Mouse (Mus musculus) adrenal gland, postnatal 10 days (tissue): Measurements from ENCODE around the gene Tex19.2. TPM values are rescaled to one million over a fixed set of nuclear protein-coding genes. Genes with fewer than 3 reads are reported as not detected.
"Not testable (repeated sequence)": the region's sequence is repeated elsewhere in the genome, so short reads cannot be mapped to it uniquely, and the experiment has no call there.

ENCODE experiments used
- DNase-seq: peaks from one replicate; pipeline ENCODE4 v3.0.0; 2021; ENCODE audit warnings: mixed read lengths
- total RNA-seq, 2 experiments: library from RNA; stranded (reverse); gene quantifications; 2 replicates each; pipeline ENCODE4 v1.2.3; 2021

Tex19.2 gene
- total RNA-seq, 2 experiments from 2014 or later = not detected

DNA sequence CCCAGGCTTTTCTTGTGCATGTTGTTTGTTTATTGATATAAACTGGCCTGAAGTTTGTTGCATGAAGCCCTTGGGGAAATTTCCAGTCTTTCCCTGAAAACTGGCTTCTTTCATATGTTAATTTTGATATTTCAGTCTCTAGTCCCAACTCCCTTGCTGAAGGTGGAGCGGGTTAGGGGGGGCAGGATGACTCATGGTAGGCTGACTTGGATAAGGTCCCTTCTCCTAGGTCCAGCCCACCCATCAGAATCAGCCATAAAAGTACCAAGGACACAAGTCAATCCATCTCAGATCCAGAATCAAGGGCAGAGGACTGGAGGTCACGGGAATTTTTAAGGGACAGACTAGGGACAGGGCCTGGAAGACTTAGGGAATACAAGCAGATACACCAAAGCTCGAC is 7.4 kb downstream of the Tex19.2 start:
- DNase-seq = peak; percentile 52

GRCm38 (mm10) chr11:121109986-121110385 is 8.5 kb downstream of the Tex19.2 start:
- peak; percentile 50 for DNase-seq

DNA sequence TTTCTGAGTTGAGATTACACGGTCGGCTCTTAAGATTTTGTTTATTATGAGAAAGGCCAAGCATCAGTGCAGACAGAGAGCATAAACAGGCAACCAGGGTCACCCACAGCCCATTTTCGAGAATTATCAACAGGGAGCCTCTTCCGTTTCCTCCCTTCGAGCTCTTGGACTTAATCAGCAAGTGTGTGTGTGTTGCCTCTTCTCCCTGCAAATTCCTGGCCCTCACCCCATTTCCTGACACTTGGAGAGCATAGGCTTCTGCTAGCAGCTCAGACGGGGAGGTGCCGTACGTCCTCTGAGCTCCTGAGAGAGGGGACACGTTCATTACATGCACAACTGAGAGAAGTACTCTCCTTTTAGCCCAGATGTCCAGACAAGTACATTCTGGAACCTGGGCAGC is 10.4 kb downstream of the Tex19.2 start:
- DNase-seq = no peak

DNA sequence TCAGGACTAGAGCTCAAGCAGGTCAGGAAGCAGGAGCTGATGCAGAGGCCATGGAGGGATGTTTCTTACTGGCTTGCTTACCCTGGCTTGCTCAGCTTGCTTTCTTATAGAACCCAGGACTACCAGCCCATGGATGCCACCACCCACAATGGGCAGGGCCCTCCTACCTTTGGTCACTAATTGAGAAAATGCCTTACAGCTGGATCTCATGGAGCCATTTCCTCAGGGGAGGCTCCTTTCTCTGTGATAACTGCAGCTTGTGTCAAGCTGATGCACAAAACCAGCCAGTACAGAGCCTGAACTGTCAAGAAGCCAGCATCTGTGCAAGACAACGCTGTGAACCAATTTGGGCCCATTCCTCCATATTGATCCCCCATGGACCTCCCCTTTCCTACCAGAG is 11.2 kb downstream of the Tex19.2 start:
- not testable (repeated sequence) for DNase-seq

DNA sequence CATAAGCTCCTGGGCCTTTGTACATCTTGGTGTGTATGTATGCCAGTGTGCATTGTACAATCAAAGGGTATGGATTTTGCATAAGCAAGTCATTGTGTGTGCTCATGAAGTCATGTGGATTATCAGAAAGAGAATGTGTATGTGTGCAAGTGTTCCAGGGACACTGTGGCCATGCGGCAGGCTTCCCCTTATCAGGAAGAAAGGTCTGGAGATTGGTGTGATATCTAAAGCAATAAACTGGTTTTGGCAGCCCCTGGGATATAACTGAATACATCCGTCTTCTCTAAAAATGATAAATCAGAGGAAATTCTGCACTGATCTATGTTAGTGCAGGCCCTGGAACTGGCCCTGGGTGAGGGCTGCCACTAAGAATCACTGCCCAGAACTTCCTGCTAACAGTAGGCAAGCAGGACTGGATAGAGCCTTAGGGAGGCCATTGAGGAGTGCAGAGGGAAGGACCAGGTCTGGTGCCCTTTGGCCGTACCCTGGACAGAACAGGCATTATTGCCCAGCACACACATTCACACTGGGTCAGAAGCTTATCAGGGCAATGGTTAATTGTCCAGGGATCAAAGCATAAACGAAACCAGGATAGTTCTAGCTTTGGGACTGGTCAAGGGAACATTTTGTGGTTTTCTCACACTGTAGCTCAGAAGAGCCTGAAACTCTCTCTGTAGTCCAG is 17.2 kb downstream of the Tex19.2 start:
- no peak for DNase-seq

DNA sequence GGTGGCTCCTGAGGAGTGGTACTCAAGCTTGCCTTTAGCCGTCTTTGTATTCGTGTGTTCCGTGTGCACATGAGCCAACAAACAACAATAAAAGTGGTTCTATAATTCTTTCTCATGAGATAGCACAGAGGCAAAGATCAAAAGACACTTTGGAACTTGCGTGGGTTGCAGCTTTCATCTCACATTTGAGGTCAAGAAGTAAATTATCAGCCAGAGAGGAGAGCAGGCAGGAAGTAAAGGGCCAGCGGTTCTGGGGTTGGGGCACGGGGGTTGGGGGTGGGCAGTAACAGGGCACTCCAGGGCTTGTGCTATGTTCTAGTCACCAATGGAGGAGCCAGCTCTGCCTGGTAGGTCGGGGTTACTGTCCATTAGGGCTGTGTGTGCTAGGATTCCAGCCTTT is 17.8 kb downstream of the Tex19.2 start:
- no peak for DNase-seq

- no peak for DNase-seq
Measured at GRCm38 (mm10) chr11:121099762-121100161, 18.7 kb downstream of the Tex19.2 start.

DNA sequence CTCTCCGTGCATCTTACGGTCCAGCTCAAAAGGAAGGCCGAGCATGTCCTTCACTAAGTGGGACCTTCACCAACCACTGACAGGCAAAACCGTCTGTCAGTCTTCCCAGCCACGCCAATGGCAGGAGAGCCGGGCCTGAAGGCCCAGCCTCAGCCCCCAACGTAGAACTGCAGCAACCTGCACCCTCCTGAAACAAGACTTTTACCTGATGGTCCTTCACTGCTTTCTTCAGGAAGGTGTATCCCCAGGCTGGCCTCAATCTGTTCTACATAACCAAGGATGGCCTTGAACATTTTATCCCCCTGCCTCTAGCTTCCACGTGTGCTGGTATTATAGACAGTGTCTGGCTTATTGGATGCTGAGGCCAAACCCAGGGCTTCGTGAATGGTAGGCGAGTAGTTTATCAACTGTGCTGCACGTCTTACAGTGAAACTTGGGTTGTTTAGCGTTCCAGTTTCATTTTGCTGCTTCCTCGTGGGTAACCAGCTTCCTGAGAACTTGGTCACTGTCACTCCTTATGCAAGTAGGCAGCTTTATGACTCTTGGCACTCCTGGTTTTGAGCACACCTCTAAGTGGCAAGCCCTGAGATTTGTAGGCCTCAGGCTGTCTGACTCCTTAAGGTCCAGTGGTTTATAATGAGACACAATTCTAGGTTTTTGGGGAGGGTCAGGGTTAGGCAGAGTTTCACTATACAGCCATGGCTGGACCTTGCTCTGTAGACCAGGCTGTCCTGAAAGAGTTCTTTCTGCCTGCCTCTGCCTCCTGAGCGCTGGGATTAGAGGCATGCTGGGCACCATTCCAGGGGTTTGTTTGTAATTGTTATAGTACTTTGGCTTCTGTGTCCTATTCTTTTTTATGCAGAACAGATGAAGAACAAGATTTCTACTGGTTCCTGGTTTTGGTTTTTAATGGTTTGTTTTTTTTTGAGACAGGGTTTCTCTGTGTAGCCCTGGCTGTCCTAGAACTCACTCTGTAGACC is 25.6 kb downstream of the Tex19.2 start:
- no peak for DNase-seq

GRCm38 (mm10) chr11:121090943-121091342 is 27.5 kb downstream of the Tex19.2 start:
- no peak for DNase-seq

DNA sequence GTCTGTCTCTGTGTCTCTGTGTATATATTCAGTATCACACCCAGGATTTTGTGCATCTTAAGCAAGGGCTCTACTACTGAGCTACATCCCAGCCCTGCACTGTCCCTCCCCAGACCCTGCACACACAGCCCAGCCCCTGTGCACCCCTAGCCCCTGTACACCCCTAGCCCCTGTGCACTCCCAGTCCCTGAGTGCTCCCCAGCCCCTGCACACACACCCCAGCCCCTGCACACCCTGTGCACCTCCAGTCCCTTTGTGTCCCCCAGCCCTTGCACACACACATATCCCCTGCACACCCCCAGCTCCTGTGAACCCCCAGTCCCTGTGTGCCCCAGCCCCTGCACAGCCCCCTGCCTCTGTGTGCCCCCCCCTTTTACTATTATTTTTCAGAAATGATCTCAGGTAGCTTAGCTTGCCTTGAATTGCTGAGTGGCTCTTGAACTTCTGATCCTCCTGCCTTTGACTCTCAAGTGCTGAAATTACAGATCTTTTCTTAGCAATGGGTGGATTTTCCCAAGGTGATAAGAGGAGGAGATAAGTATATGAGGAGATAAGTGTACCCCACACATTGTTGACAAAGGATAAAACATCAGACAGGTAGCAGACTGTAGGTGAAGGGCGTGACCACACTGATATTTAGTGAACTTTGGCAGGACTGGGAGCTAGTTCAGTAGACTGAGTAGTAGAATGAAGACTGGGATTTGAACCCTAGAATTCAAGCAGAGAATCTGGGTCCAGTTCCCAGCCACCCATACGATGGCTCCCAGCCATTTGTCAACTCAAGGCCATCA is 28.5 kb downstream of the Tex19.2 start:
- no peak for DNase-seq

GRCm38 (mm10) chr11:121088997-121089396 is 29.5 kb downstream of the Tex19.2 start:
- no peak for DNase-seq

GRCm38 (mm10) chr11:121086296-121086695 is 32.2 kb downstream of the Tex19.2 start:
- no peak for DNase-seq

GRCm38 (mm10) chr11:121085181-121085580 is 33.3 kb downstream of the Tex19.2 start:
- no peak for DNase-seq

- no peak for DNase-seq
Measured at GRCm38 (mm10) chr11:121082857-121083500, 35.5 kb downstream of the Tex19.2 start.

DNA sequence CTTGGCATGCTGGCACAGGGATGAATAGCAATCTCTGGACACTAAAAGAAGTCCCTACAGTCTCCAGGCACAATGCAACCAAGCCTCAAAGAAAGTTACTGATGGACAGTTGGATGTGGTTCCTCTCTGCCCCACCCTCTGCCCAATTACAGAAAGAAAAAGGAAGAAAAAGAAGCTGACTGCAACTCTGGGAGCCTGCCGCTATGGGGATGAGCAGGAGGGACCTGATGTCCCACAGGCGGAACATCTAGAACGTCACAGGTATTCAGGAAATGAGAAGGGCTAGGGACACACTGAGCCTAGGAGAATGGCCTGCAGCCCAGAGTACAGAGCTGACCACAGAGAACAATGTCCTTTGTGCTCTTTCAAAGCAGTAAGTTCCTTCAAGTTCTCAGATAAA is 36.2 kb downstream of the Tex19.2 start:
- no peak for DNase-seq

DNA sequence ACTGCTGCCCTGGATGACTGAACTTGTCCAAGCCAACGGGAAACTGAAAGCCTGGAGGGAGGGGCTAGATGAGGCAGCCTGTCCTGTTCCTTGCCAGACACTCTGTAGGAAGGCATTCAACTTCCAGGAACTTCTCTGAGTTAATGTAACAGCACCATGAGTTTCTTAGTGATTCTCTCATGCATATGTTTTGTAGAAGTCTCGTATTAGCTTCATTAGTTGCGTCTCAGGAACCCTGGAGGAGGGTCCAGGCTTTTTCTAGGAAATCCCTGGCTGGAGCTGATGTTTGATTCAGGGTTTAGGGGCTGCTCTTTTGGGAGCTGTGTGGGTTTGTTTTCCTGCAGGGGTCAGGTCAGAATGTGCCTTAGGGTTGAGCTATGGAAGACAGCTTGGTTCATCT is 37.4 kb downstream of the Tex19.2 start, which contains the start of gene Sectm1a:
Sectm1a (minus strand) TSS at position 101 of the 400 bp plus-strand sequence.
- DNase-seq = no peak

DNA sequence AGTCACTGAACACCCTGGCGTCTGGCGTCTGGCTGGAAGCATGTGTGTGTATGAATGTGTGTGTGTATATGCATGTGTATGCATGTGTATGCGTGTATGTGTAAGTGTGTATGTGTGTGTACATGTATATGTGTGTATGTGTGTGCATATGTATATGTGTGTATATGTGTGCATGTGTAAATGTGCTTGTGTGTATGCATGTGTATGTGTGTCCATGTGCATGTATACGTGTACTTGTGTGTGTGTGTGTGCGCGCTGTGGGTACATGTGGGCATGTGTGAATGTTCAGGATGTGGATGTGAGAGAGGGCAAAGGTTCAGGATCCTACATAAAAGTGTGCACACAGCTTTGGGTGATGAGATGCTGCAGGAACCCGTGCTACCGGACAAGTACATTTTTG is 38.1 kb downstream of the Tex19.2 start:
- DNase-seq = no peak

GRCm38 (mm10) chr11:121075655-121076054 is 42.8 kb downstream of the Tex19.2 start:
- no peak for DNase-seq

DNA sequence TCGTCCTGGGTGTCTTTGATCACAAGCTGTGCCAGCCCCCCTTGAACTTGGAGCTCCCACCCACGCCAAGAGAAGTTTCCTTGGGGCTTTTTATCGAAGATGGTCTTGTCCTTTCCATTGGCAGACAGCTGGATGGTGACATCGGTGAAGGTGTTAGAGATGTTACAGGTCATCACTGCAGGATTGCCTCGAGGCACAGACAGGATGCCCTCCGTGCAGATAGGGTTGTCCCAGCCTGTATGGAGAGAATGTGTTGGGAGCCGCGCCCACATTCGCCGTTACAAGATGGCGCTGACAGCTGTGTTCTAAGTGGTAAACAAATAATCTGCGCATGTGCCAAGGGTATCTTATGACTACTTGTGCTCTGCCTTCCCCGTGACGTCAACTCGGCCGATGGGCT is 48.8 kb downstream of the Tex19.2 start:
- not testable (repeated sequence) for DNase-seq

DNA sequence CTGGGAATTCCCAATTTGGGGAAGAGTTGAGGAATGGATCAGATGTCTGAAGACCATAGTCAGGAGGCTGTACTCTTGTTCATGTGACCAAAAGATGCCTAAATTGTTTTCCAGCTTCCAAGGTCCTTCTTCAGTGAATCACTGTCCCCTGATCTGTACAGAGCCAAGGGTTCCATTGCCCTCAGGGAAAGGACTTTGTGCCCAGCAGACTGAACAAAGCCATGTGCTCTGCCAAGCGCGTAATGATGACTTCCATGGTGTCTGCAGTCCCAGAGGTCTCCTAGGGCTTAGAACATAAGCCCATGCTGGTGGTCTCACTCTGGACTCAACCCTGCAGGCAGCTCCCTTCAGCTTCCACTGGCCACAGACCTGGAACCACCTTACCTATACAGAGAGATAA is 50.6 kb downstream of the Tex19.2 start:
- no peak for DNase-seq
